Mouse (Mus musculus) hindbrain, embryonic 15.5 days (tissue): ENCODE data around the gene Ctps. TPM values are rescaled to one million over a fixed set of nuclear protein-coding genes. Genes with fewer than 3 reads are reported as not detected.
A peak's percentile ranks its signal among the peaks of the same experiment; 100 is the strongest.

Experiments
- ATAC-seq: fragments of 200-750 bp; cut with Nextera tagmentation; 2 replicates; pipeline ENCODE4 v1.8.0; 2017; ENCODE audit warnings: low read depth, moderate number of reproducible peaks, moderate TSS enrichment; ENCODE audit not compliant: low FRiP score
- H3K27ac ChIP-seq: fragments of 300-500 bp; sonication (generic); replicated peaks from 2 replicates; pipeline ENCODE4 v1.5.1; 2015; ENCODE audit warnings: mild to moderate bottlenecking, inconsistent platforms
- H3K27me3 ChIP-seq: fragments of 300-500 bp; sonication (generic); 2 replicates; pipeline ENCODE4 v1.6.1; 2015; ENCODE audit warnings: control low read depth, inconsistent platforms
- H3K36me3 ChIP-seq: fragments of 300-500 bp; sonication (generic); 2 replicates; pipeline ENCODE4 v1.6.1; 2015; ENCODE audit warnings: control low read depth, inconsistent platforms
- H3K4me1 ChIP-seq: fragments of 300-500 bp; sonication (generic); replicated peaks from 2 replicates; pipeline ENCODE4 v1.6.1; 2015; ENCODE audit warnings: control low read depth, inconsistent platforms
- H3K4me2 ChIP-seq: fragments of 300-500 bp; sonication (generic); 2 replicates; pipeline ENCODE4 v1.6.1; 2015; ENCODE audit warnings: moderate library complexity, mild to moderate bottlenecking, inconsistent platforms
- H3K4me3 ChIP-seq: fragments of 300-500 bp; sonication (generic); 2 replicates; pipeline ENCODE4 v1.5.1; 2015; ENCODE audit warnings: mild to moderate bottlenecking, inconsistent platforms
- H3K9ac ChIP-seq: fragments of 300-500 bp; sonication (generic); 2 replicates; pipeline ENCODE4 v1.6.1; 2015; ENCODE audit warnings: inconsistent platforms
- H3K9me3 ChIP-seq: fragments of 300-500 bp; sonication (generic); 2 replicates; pipeline ENCODE4 v1.6.1; 2016; ENCODE audit warnings: control low read depth, inconsistent platforms
- WGBS: fragments of 180-500 bp; shearing (Covaris S2); methylation state at CpG from one replicate; pipeline ENCODE4 v1.1.7; 2015; 5-methylcytosine and 5-hydroxymethylcytosine counted together
- polyA plus RNA-seq: library from polyadenylated mRNA; unstranded; fragments of >200 nt; fragmentation: Nextera tagmentation; extraction: Ambion mirVana; gene quantifications from 2 replicates; pipeline ENCODE4 v1.2.1, GENCODE M21; 2015

The Ctps gene
- polyA plus RNA-seq, 1 experiment from 2014 or later = 79.9 TPM

- H3K9ac ChIP-seq = no peak overlapping the region
- peaks cover 22% of the 10 kb centered on the region for H3K36me3 ChIP-seq
- no peak for ATAC-seq
- 0 out of 2 replicates have a peak overlapping the region, but pooled peaks have one; percentile 7 for H3K27ac ChIP-seq
- H3K9me3 ChIP-seq = no peaks in the 10 kb centered on the region
- no peak overlapping the region for H3K4me3 ChIP-seq
- peak overlapping the region; percentile 76 for H3K4me2 ChIP-seq
- H3K27me3 ChIP-seq = no peaks in the 10 kb centered on the region
- H3K4me1 ChIP-seq = peaks cover 37% of the 10 kb centered on the region
- 52% methylated on average over 5 of the region's 5 CpGs for WGBS
Observed at GRCm38 (mm10) chr4:120568005-120568404, 2.1 kb downstream of the Ctps start.

- Histone ChIP-seq H3K27ac (no peak overlapping the region), H3K4me2 (no peak overlapping the region), H3K27me3 (no peaks in the 10 kb centered on the region), H3K9me3 (no peaks in the 10 kb centered on the region), H3K4me1 (peaks cover 29% of the 10 kb centered on the region), H3K4me3 (no peak overlapping the region), H3K9ac (no peak overlapping the region), H3K36me3 (peaks cover 36% of the 10 kb centered on the region)
- no peak for ATAC-seq
- 89% methylated on average over 2 of the region's 2 CpGs for WGBS
Observed at GRCm38 (mm10) chr4:120565726-120566125, 4.3 kb downstream of the Ctps start.

GRCm38 (mm10) chr4:120556592-120556991, 13.5 kb downstream of the Ctps start:
- Histone ChIP-seq H3K36me3 (peaks cover 78% of the 10 kb centered on the region), H3K27me3 (no peaks in the 10 kb centered on the region), H3K27ac (no peak overlapping the region), H3K4me2 (no peak overlapping the region), H3K4me1 (no peaks in the 10 kb centered on the region), H3K9ac (no peak overlapping the region), H3K4me3 (no peak overlapping the region), H3K9me3 (no peaks in the 10 kb centered on the region)
- WGBS = 98% methylated on average over 6 of the region's 6 CpGs
- ATAC-seq = no peak

- Histone ChIP-seq H3K9ac (no peak overlapping the region), H3K4me2 (no peak overlapping the region), H3K9me3 (no peaks in the 10 kb centered on the region), H3K27me3 (no peaks in the 10 kb centered on the region), H3K4me1 (no peaks in the 10 kb centered on the region), H3K4me3 (no peak overlapping the region), H3K27ac (no peak overlapping the region), H3K36me3 (peaks cover 81% of the 10 kb centered on the region)
- WGBS = 83% methylated on average over 1 of the region's 1 CpGs
- ATAC-seq = no peak
Observed at GRCm38 (mm10) chr4:120544896-120545295, 25.2 kb downstream of the Ctps start.

- H3K9ac ChIP-seq = no peak overlapping the region
Observed at GRCm38 (mm10) chr4:120538664-120539063, 31.4 kb downstream of the Ctps start.

GRCm38 (mm10) chr4:120531986-120532385, 38.1 kb downstream of the Ctps start, which contains the start of gene Slfnl1:
TSS of gene Slfnl1 (plus strand) at chr4:120532231.
- Histone ChIP-seq H3K9me3 (no peaks in the 10 kb centered on the region), H3K4me3 (no peak within 1 kb of the TSS), H3K36me3 (peaks cover 42% of the 10 kb centered on the region), H3K4me2 (no peak within 1 kb of the TSS), H3K27me3 (no peaks in the 10 kb centered on the region), H3K27ac (no peak within 1 kb of the TSS), H3K4me1 (no peaks in the 10 kb centered on the region), H3K9ac (no peak within 1 kb of the TSS)
- no peak for ATAC-seq
- 88% methylated on average over 6 of the region's 6 CpGs for WGBS

More at GRCm38 (mm10) chr4:120538664-120539063, 31.4 kb downstream of the Ctps start:
- Histone ChIP-seq H3K4me2 (no peak overlapping the region), H3K4me3 (no peak overlapping the region), H3K9me3 (no peaks in the 10 kb centered on the region), H3K4me1 (no peaks in the 10 kb centered on the region), H3K27me3 (no peaks in the 10 kb centered on the region), H3K36me3 (peaks cover 54% of the 10 kb centered on the region), H3K27ac (no peak overlapping the region)
- WGBS = 90% methylated on average over 10 of the region's 10 CpGs
- no peak for ATAC-seq

GRCm38 (mm10) chr4:120528171-120528570, 41.9 kb downstream of the Ctps start:
- Histone ChIP-seq H3K4me2 (no peak overlapping the region), H3K36me3 (peaks cover 71% of the 10 kb centered on the region), H3K4me3 (no peak overlapping the region), H3K4me1 (no peaks in the 10 kb centered on the region), H3K9ac (no peak overlapping the region), H3K27ac (no peak overlapping the region), H3K9me3 (no peaks in the 10 kb centered on the region), H3K27me3 (no peaks in the 10 kb centered on the region)
- ATAC-seq = no peak
- 93% methylated on average over 9 of the region's 9 CpGs for WGBS

- H3K4me3 ChIP-seq = no peak overlapping the region
- H3K4me1 ChIP-seq = no peaks in the 10 kb centered on the region
- H3K27ac ChIP-seq = no peak overlapping the region
- H3K27me3 ChIP-seq = no peaks in the 10 kb centered on the region
- ATAC-seq = no peak
- no peaks in the 10 kb centered on the region for H3K9me3 ChIP-seq
- H3K9ac ChIP-seq = no peak overlapping the region
- no peak overlapping the region for H3K4me2 ChIP-seq
- 96% methylated on average over 3 of the region's 3 CpGs for WGBS
- H3K36me3 ChIP-seq = peaks cover 80% of the 10 kb centered on the region
Observed at GRCm38 (mm10) chr4:120523092-120523491, 47.0 kb downstream of the Ctps start.

- ATAC-seq = no peak
- WGBS = 84% methylated on average over 4 of the region's 4 CpGs
- Histone ChIP-seq H3K36me3 (peaks cover 81% of the 10 kb centered on the region), H3K4me3 (no peak overlapping the region), H3K9me3 (no peaks in the 10 kb centered on the region), H3K4me2 (no peak overlapping the region), H3K9ac (no peak overlapping the region), H3K27ac (no peak overlapping the region), H3K27me3 (no peaks in the 10 kb centered on the region), H3K4me1 (no peaks in the 10 kb centered on the region)
Observed at GRCm38 (mm10) chr4:120522351-120522750, 47.7 kb downstream of the Ctps start.

- WGBS = 71% methylated on average over 5 of the region's 5 CpGs
- peaks cover 85% of the 10 kb centered on the region for H3K36me3 ChIP-seq
Observed at GRCm38 (mm10) chr4:120521761-120522160, 48.3 kb downstream of the Ctps start.

GRCm38 (mm10) chr4:120517335-120517734, 52.7 kb downstream of the Ctps start:
- Histone ChIP-seq H3K27me3 (no peaks in the 10 kb centered on the region), H3K9ac (no peak overlapping the region), H3K4me2 (no peak overlapping the region), H3K4me1 (no peaks in the 10 kb centered on the region), H3K36me3 (peaks cover 60% of the 10 kb centered on the region), H3K4me3 (no peak overlapping the region), H3K9me3 (no peaks in the 10 kb centered on the region), H3K27ac (no peak overlapping the region)
- ATAC-seq = no peak
- WGBS = 86% methylated on average over 4 of the region's 4 CpGs

More at GRCm38 (mm10) chr4:120521761-120522160, 48.3 kb downstream of the Ctps start:
- Histone ChIP-seq H3K27me3 (no peaks in the 10 kb centered on the region), H3K4me1 (no peaks in the 10 kb centered on the region), H3K27ac (no peak overlapping the region), H3K4me2 (no peak overlapping the region), H3K9ac (no peak overlapping the region), H3K4me3 (no peak overlapping the region), H3K9me3 (no peaks in the 10 kb centered on the region)
- ATAC-seq = no peak

GRCm38 (mm10) chr4:120516907-120517306, 53.2 kb downstream of the Ctps start:
- 90% methylated on average over 7 of the region's 7 CpGs for WGBS
- Histone ChIP-seq H3K4me2 (no peak overlapping the region), H3K4me3 (no peak overlapping the region), H3K4me1 (no peaks in the 10 kb centered on the region), H3K9ac (no peak overlapping the region), H3K27ac (no peak overlapping the region), H3K9me3 (no peaks in the 10 kb centered on the region), H3K36me3 (peaks cover 58% of the 10 kb centered on the region), H3K27me3 (no peaks in the 10 kb centered on the region)
- no peak for ATAC-seq

GRCm38 (mm10) chr4:120516491-120516890, 53.6 kb downstream of the Ctps start:
- H3K36me3 ChIP-seq = peaks cover 54% of the 10 kb centered on the region
- WGBS = 97% methylated on average over 7 of the region's 7 CpGs

More at GRCm38 (mm10) chr4:120516491-120516890, 53.6 kb downstream of the Ctps start:
- Histone ChIP-seq H3K27me3 (no peaks in the 10 kb centered on the region), H3K4me1 (no peaks in the 10 kb centered on the region), H3K9ac (no peak overlapping the region), H3K4me2 (no peak overlapping the region), H3K4me3 (no peak overlapping the region), H3K27ac (no peak overlapping the region), H3K9me3 (no peaks in the 10 kb centered on the region)
- ATAC-seq = no peak
